Mouse (Mus musculus): ENCODE measurements around the gene Tigit.

Tigit gene

DNA sequence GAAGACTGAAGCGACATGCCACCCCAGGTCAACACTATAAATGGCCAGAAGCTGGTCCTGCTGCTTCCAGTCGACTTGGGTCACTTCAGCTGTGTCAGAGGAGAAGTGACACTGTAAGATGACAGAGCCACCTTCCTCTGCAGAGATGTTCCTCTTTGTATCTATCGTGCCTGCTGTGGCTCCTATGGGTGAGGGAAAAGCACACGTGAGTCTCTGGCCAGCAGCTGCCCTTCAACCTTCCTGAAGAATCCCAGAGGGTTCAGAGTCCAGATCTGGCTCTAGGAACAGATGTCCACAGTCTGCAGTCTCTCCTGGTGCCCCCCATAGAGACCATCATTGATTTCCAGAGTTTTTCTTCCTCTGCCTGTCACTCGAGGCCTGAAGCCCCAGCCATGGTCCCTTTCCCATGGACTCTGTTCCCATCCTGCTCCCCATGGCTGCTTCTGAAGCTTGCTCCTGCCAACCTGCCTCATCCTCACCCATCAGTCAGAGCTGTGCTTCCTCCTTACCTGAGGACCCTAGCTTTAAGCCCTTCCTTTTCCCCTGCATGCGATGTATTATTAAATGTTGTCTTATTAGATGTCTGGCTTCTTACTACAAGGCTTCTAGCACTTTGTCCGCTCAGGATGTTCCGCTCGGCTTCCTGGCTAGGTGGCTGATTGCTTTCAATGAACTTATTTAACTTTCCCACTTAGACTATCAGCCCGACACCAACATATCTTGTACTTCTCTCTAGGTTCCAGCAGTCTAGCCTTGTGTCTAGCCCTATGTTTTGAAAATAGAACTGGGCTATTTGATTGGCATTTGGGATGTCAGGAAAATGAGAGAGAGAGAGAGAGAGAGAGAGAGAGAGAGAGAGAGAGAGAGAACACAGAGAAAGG lies 1.6 kb downstream of the Tigit start:
- DNase-seq: no peak

- DNase-seq: no peak
These were observed 2.4 kb downstream of the Tigit start for GRCm38 (mm10) chr16:43661576-43661975.

- peak; percentile 13 to 19 for DNase-seq
These were observed 8.7 kb downstream of the Tigit start for GRCm38 (mm10) chr16:43655183-43655787.

DNA sequence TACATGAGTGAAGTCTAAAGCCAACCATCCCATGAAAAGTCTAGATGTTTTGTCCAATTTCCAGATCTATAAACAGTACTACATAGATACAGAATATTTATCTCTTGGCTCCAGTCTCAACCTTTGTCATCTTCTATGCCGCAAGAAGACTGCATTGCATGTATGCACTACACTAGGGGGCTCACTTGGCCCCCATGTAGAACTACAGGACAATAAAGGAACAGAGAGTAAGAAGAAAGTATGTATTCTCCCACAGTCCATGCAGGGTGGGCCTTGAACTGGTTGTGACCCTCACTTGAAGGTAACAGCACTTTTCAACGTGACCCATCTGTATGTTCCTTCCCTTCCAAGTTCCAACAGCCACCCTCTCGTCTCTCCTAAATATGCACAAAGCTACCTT lies 9.7 kb downstream of the Tigit start:
- no peak for DNase-seq

GRCm38 (mm10) chr16:43653288-43653687 lies 10.7 kb downstream of the Tigit start:
- no peak for DNase-seq

DNA sequence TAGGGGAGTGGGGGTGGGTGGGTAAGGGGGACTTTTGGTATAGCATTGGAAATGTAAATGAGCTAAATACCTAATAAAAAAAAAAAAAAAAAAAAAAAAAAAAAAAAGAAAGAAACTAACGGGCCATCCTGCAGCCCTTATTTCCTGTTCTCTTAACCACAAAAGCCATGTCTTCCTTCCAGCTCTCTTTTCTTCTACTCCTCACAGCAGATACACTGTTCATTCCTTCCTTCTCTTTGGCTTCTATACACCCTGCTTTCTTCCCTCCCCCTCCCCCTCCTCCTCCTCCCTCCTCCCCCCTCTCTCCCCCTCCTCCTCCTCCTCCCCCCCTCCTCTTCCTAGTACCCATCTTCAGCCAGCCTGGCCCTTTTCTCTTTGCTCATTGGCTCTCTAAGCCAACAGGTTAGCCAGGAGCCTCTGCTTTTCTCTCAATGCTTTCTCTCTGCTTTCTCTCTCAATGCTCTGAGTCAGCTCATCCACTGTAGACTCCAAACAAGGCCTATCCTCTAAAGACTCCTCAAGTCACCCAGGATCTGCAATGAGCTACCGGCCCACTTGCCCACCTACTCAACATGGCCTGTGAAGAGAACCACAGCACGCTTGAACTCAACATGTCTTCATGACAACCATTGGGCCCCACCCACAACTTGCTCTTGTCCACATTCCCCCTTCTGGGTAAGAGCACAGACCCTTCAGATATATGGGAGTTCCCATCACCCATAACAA lies 13.4 kb downstream of the Tigit start:
- DNase-seq: no peak

- no peak for DNase-seq
These were observed 16.3 kb downstream of the Tigit start for GRCm38 (mm10) chr16:43647641-43648040.

DNA sequence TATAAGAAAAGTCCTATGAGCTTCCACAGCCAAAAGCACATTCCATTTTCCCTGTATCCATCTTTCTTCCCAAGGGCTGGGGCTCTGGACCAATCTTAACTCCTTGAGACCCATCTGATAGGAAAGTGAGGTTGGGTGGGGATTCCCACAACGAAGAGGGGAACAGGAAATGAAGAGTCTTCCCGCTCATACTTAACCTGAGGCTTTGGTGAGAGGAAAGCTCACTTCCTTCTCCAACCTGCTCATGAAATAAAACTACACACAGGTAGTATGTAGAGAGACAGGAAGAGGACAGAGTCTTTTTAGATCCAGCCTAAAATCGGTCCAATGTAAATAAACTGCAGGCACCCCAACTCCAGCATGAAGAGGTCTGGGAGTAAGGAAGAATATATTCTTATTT lies 17.0 kb downstream of the Tigit start:
- no peak for DNase-seq

- DNase-seq: no peak
These were observed 18.1 kb downstream of the Tigit start for GRCm38 (mm10) chr16:43645879-43646278.

- DNase-seq: no peak
These were observed 22.7 kb downstream of the Tigit start for GRCm38 (mm10) chr16:43641230-43641629.

DNA sequence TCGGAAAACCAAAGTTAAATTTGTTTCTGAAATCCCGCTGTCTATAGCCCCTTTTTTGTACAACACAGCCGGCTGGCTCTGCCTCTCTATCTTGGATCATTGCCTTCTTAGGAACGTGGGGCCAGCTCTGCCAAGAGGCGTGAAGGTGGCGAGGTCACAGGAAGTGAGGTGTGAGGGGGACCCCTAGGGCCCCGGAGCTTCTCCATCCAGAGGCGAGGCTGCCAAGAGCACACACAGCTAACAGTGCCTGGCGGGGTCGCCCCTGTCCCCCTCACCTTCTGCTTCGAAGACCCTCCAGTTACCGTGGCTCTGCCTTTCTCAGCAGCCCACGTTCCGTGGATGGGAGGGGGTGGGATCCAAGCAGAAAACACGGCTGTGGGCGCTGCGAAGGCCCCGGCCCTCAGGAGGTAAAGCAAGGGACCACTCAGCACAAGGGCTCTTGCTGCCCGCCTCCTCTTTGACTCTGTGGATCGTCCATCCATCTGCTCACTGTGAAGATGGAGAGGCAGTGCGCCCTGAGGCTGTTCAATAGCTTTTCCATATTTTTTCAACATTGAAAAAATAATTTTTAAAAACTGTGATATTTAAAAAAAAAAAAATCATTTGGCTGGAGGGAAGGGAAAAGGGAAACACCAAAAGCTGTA lies 25.4 kb downstream of the Tigit start:
- no peak for DNase-seq

DNA sequence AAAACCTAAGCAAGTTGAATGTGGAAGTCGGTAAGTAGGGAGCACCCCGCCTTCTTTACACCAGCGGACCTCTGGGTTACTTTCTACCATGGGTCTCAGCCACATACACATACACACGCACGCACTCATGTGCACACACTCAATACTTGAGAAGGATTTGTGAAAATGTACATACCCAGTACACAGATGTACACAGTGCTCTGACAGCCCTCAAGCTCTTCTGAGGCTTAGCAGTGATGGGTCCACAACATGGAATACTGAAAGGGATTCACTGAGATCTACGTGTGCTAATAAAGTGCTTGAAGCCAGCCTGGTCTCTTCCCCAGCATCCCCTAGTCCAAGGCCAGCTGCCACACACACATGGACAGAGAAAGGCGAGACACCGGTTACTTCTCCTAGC lies 26.7 kb downstream of the Tigit start:
- no peak for DNase-seq

DNA sequence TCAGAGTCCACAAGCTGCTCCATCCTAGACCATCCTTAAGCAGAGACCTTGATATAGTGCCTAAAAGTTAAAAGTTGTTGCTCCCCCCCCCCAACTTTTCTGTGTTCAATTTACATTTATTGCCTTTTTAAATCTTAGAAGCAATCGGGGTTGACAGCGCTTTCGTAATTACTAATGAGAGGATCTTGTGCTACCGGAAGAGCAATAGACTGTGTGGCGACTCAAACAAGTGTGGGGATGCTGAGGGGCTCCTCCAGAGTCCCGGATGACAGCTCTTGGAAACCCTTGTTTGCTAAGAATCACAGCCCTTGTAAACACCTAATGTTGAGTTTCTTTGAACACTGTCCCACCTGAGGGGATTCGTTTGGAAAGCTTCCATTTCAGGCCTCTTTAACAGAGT lies 29.9 kb downstream of the Tigit start:
- DNase-seq: no peak

- no peak for DNase-seq
These were observed 32.2 kb downstream of the Tigit start for GRCm38 (mm10) chr16:43631758-43632157.

- no peak for DNase-seq
These were observed 35.3 kb downstream of the Tigit start for GRCm38 (mm10) chr16:43628662-43629061.

- DNase-seq: no peak
These were observed 38.0 kb downstream of the Tigit start for GRCm38 (mm10) chr16:43625956-43626355.

- no peak for DNase-seq
These were observed 38.7 kb downstream of the Tigit start for GRCm38 (mm10) chr16:43625289-43625688.

GRCm38 (mm10) chr16:43624876-43625275 lies 39.1 kb downstream of the Tigit start:
- DNase-seq: no peak

GRCm38 (mm10) chr16:43623315-43624000 lies 40.5 kb downstream of the Tigit start:
- DNase-seq: no peak

- DNase-seq: no peak
These were observed 43.6 kb downstream of the Tigit start for GRCm38 (mm10) chr16:43620359-43620758.

DNA sequence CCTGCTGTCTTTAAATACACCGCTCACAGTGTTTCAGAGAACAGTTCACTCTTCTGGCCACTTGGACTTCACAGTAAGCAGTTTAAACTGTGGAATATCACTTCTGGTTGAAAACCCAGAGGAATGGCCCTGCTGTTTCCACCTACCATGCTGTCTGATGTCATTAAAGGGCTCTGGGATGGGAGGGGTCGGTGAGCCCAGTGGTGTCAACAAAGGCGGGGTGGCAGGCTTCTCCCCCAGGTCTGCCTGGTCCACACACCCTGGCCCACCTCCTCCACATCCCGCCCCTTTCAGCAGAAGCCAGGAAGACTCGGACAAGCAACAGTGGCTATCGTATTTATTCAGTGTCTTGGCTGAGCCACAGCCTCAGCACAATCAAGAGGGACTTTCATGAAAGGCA lies 44.7 kb downstream of the Tigit start:
- DNase-seq: no peak

DNA sequence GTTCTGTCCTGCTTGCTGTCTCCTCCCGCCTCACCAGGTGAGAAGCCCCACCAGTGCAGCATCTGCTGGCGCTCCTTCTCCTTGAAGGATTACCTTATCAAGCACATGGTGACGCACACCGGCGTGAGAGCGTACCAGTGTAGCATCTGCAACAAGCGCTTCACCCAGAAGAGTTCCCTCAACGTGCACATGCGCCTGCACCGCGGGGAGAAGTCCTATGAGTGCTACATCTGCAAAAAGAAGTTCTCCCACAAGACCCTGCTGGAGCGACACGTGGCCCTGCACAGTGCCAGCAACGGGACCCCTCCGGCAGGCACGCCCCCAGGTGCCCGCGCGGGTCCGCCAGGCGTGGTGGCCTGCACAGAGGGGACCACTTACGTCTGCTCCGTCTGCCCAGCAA lies 45.7 kb downstream of the Tigit start:
- no peak for DNase-seq

GRCm38 (mm10) chr16:43617346-43617745 lies 46.6 kb downstream of the Tigit start:
- no peak for DNase-seq

Data from B cell, adult 2 months (primary cell).